Mouse (Mus musculus) ES-Bruce4 (cell line): ENCODE data around the gene Xk.

ENCODE experiments used
- CTCF ChIP-seq: IDR thresholded peaks from one replicate; pipeline ENCODE4 v1.8.1; 2011; ENCODE audit warnings: low read depth, low read length
- EP300 ChIP-seq: IDR thresholded peaks from 2 replicates; pipeline ENCODE4 v1.6.1; 2011; ENCODE audit warnings: low read depth, low read length; ENCODE audit not compliant: insufficient read depth
- POLR2A ChIP-seq: IDR thresholded peaks from one replicate; pipeline ENCODE4 v1.8.1; 2011; ENCODE audit warnings: low read length; ENCODE audit not compliant: insufficient read depth

GRCm38 (mm10) chrX:9248911-9249310 lies 23.6 kb upstream of the Xk start:
- TF ChIP-seq POLR2A (no peak), CTCF (no peak), EP300 (no peak)
